20 mouse cellular contexts compared by ENCODE assay signal in genomic region chr1:126719733-126720348, GRCm38 (mm10).
"Had no signal": no experiment of that assay in that cellular context is flagged by ENCODE, and none has a peak within 500 bp of the region (broad histone marks: within the 10 kb centered on the region; RNA-seq: fewer than 3 reads in every experiment).

No protein-coding gene starts in this region.

- H3K4me2 ChIP-seq: liver, embryonic 15.5 days; lung, embryonic 15.5 days; midbrain, embryonic 12.5 days; neural tube, embryonic 13.5 days; neural tube, embryonic 15.5 days had no signal

- H3K36me3 ChIP-seq: liver, embryonic 15.5 days; lung, embryonic 15.5 days; midbrain, embryonic 12.5 days; neural tube, embryonic 13.5 days; neural tube, embryonic 15.5 days had no signal

- H3K4me1 ChIP-seq: liver, embryonic 15.5 days; lung, embryonic 15.5 days; megakaryocyte, embryonic 14.5 days; midbrain, embryonic 12.5 days; neural tube, embryonic 13.5 days; neural tube, embryonic 15.5 days had no signal

- ATAC-seq: liver, postnatal 0 days; lung, postnatal 0 days; midbrain, embryonic 16.5 days had no signal

- DNase-seq: liver, postnatal 0 days; lung, adult 2 months; lung, postnatal 14 days; lung, postnatal 36 days; midbrain, embryonic 14.5 days; right cerebral cortex, postnatal 14 days; spleen, adult 18-20 months; thymus, adult 18-20 months; thymus, postnatal 14 days; thymus, postnatal 36 days had no signal

- H3K27ac ChIP-seq: liver, embryonic 15.5 days; lung, embryonic 15.5 days; macrophage; midbrain, embryonic 12.5 days; neural tube, embryonic 13.5 days; neural tube, embryonic 15.5 days had no signal

- H3K9me3 ChIP-seq: liver, embryonic 15.5 days; lung, embryonic 15.5 days; midbrain, embryonic 12.5 days; neural tube, embryonic 15.5 days had no signal

- H3K4me3 ChIP-seq: liver, embryonic 15.5 days; lung, embryonic 15.5 days; megakaryocyte, embryonic 14.5 days; midbrain, embryonic 12.5 days; myocyte; neural tube, embryonic 13.5 days; neural tube, embryonic 15.5 days had no signal

- H3K9ac ChIP-seq: liver, embryonic 15.5 days; liver, postnatal 0 days; lung, embryonic 15.5 days; midbrain, embryonic 12.5 days; neural tube, embryonic 13.5 days; neural tube, embryonic 15.5 days had no signal

- H3K27me3 ChIP-seq: liver, embryonic 15.5 days; lung, embryonic 15.5 days; midbrain, embryonic 12.5 days; neural tube, embryonic 13.5 days; neural tube, embryonic 15.5 days had no signal
